Mouse (Mus musculus) CH12.LX (cell line): ENCODE data around the gene Gm826. TPM values are rescaled to one million over a fixed set of nuclear protein-coding genes. Genes with fewer than 3 reads are reported as not detected.

ENCODE experiments used
- DNase-seq: peaks from one replicate; pipeline ENCODE4 v3.0.0-alpha.2; 2013; ENCODE audit errors: extremely low read depth
- H3K27ac ChIP-seq: 2 replicates; pipeline ENCODE4 v1.5.1; 2012; ENCODE audit warnings: low read depth, mild to moderate bottlenecking, control low read depth, moderate library complexity; ENCODE audit not compliant: insufficient read depth
- H3K27me3 ChIP-seq: replicated peaks from 2 replicates; pipeline ENCODE3; 2012; ENCODE audit warnings: inconsistent platforms
- H3K36me3 ChIP-seq, 2 experiments: replicated peaks in 1 of 2; 2 replicates each; pipeline versions ENCODE3 to v1.6.1; 2012; ENCODE audit warnings: inconsistent platforms in 1 of 2, low read length in 1 of 2, mild to moderate bottlenecking in 1 of 2, mixed read lengths in 1 of 2, moderate library complexity in 1 of 2; ENCODE audit not compliant: control insufficient read depth in 1 of 2, insufficient read depth in 1 of 2
- H3K4me1 ChIP-seq, 2 experiments: 2 replicates each; pipeline ENCODE4 v1.6.1; 2012; ENCODE audit warnings: inconsistent platforms in 1 of 2, moderate library complexity in 1 of 2; ENCODE audit not compliant: insufficient read depth in 2 of 2, control insufficient read depth in 1 of 2
- H3K4me2 ChIP-seq: 2 replicates; pipeline ENCODE4 v1.6.1; 2012; ENCODE audit warnings: low read depth, mild to moderate bottlenecking, control low read depth; ENCODE audit not compliant: poor library complexity, insufficient read depth, severe bottlenecking
- H3K4me3 ChIP-seq, 3 experiments: fragments of 150-350 bp in 1 of 3; sonication (generic) in 1 of 3; replicated peaks in 1 of 3; 2 replicates each; pipeline versions ENCODE3 to v1.5.1; 2011 to 2012; ENCODE audit warnings: low read depth in 2 of 3, low read length in 2 of 3, mild to moderate bottlenecking in 2 of 3, moderate library complexity in 2 of 3, control low read depth in 1 of 3, improper control_type of control experiment in 1 of 3, inconsistent platforms in 1 of 3, mixed read lengths in 1 of 3; ENCODE audit not compliant: poor library complexity in 1 of 3
- H3K79me2 ChIP-seq: replicated peaks from 2 replicates; pipeline ENCODE4 v1.6.1; 2012; ENCODE audit warnings: mild to moderate bottlenecking, moderate library complexity; ENCODE audit not compliant: control insufficient read depth, poor library complexity, insufficient read depth, severe bottlenecking; ENCODE audit errors: extremely low read depth
- H3K9ac ChIP-seq: 2 replicates; pipeline ENCODE4 v1.6.1; 2012; ENCODE audit warnings: low read depth, mild to moderate bottlenecking, control low read depth, moderate library complexity; ENCODE audit not compliant: insufficient read depth
- H3K9me3 ChIP-seq: replicated peaks from 2 replicates; pipeline ENCODE3; 2012; ENCODE audit warnings: low read length, inconsistent platforms, mixed read lengths
- BHLHE40 ChIP-seq: IDR thresholded peaks from 2 replicates; pipeline ENCODE4 v1.6.1; 2011; ENCODE audit warnings: mild to moderate bottlenecking, low read depth, low read length, improper control_type of control experiment
- CTCF ChIP-seq, 2 experiments: IDR thresholded peaks in 1 of 2; conservative IDR thresholded peaks in 1 of 2; 2 replicates each; pipeline ENCODE4 v1.5.1; 2011 to 2012; ENCODE audit warnings: low read depth in 2 of 2, low read length in 2 of 2, improper control_type of control experiment in 1 of 2, inconsistent platforms in 1 of 2, mild to moderate bottlenecking in 1 of 2, moderate library complexity in 1 of 2
- ELF1 ChIP-seq: IDR thresholded peaks from 2 replicates; pipeline ENCODE4 v1.6.1; 2014; ENCODE audit warnings: low read depth, mild to moderate bottlenecking, inconsistent platforms, low read length, improper control_type of control experiment
- HCFC1 ChIP-seq: IDR thresholded peaks from 2 replicates; pipeline ENCODE4 v1.6.1; 2012; ENCODE audit warnings: low read depth, mild to moderate bottlenecking, inconsistent platforms, low read length, improper control_type of control experiment
- IRF4 ChIP-seq: IDR thresholded peaks from 2 replicates; pipeline ENCODE4 v1.6.1; 2014; ENCODE audit warnings: low read depth, mild to moderate bottlenecking, inconsistent platforms, low read length, improper control_type of control experiment
- JUN ChIP-seq: IDR thresholded peaks from 2 replicates; pipeline ENCODE4 v1.6.1; 2011; ENCODE audit warnings: low read depth, mild to moderate bottlenecking, low read length, improper control_type of control experiment, moderate library complexity; ENCODE audit not compliant: insufficient read depth
- JUND ChIP-seq: conservative IDR thresholded peaks from 2 replicates; pipeline ENCODE4 v1.6.1; 2011; ENCODE audit warnings: low read depth, low read length, improper control_type of control experiment
- MAX ChIP-seq: IDR thresholded peaks from 2 replicates; pipeline ENCODE4 v1.6.1; 2011; ENCODE audit warnings: low read length, improper control_type of control experiment
- MEF2A ChIP-seq: IDR thresholded peaks from 2 replicates; pipeline ENCODE4 v1.6.1; 2014; ENCODE audit warnings: low read depth, mild to moderate bottlenecking, inconsistent platforms, low read length, improper control_type of control experiment, borderline replicate concordance
- MXI1 ChIP-seq: IDR thresholded peaks from 2 replicates; pipeline ENCODE4 v1.6.1; 2011; ENCODE audit warnings: mild to moderate bottlenecking, low read depth, low read length, improper control_type of control experiment
- NELFE ChIP-seq: IDR thresholded peaks from 2 replicates; pipeline ENCODE4 v1.6.1; 2011; ENCODE audit warnings: low read depth, low read length, improper control_type of control experiment
- NRF1 ChIP-seq: IDR thresholded peaks from 2 replicates; pipeline ENCODE4 v1.6.1; 2014; ENCODE audit warnings: low read depth, mild to moderate bottlenecking, inconsistent platforms, low read length, improper control_type of control experiment, moderate library complexity
- POLR2A ChIP-seq: IDR thresholded peaks from 2 replicates; pipeline ENCODE4 v1.6.1; 2011; ENCODE audit warnings: low read depth, mild to moderate bottlenecking, improper control_type of control experiment, low read length
- POLR2AphosphoS2 ChIP-seq: IDR thresholded peaks from 2 replicates; pipeline ENCODE4 v1.6.1; 2011; ENCODE audit warnings: low read depth, low read length, improper control_type of control experiment
- RAD21 ChIP-seq: IDR thresholded peaks from 2 replicates; pipeline ENCODE4 v1.6.1; 2011; ENCODE audit warnings: low read depth, mild to moderate bottlenecking, low read length, improper control_type of control experiment, moderate library complexity
- RCOR1 ChIP-seq: conservative IDR thresholded peaks from 2 replicates; pipeline ENCODE4 v1.6.1; 2012; ENCODE audit warnings: low read depth, mild to moderate bottlenecking, inconsistent platforms, low read length, improper control_type of control experiment
- SMC3 ChIP-seq: IDR thresholded peaks from 2 replicates; pipeline ENCODE4 v1.6.1; 2011; ENCODE audit warnings: low read depth, low read length, improper control_type of control experiment
- TBP ChIP-seq: conservative IDR thresholded peaks from 2 replicates; pipeline ENCODE4 v1.6.1; 2011; ENCODE audit warnings: low read depth, low read length, improper control_type of control experiment
- TCF12 ChIP-seq: IDR thresholded peaks from 2 replicates; pipeline ENCODE4 v1.6.1; 2014; ENCODE audit warnings: low read depth, mild to moderate bottlenecking, inconsistent platforms, low read length, improper control_type of control experiment
- USF1 ChIP-seq: IDR thresholded peaks from 2 replicates; pipeline ENCODE4 v1.6.1; 2014; ENCODE audit warnings: low read depth, mild to moderate bottlenecking, inconsistent platforms, low read length, improper control_type of control experiment
- ZKSCAN1 ChIP-seq: IDR thresholded peaks from 2 replicates; pipeline ENCODE4 v1.6.1; 2012; ENCODE audit warnings: low read depth, inconsistent platforms, low read length, improper control_type of control experiment, borderline replicate concordance
- ZMIZ1 ChIP-seq: IDR thresholded peaks from 2 replicates; pipeline ENCODE4 v1.6.1; 2012; ENCODE audit warnings: low read depth, mild to moderate bottlenecking, inconsistent platforms, low read length, improper control_type of control experiment
- ZNF384 ChIP-seq: IDR thresholded peaks from 2 replicates; pipeline ENCODE4 v1.6.1; 2012; ENCODE audit warnings: low read depth, low read length, improper control_type of control experiment, inconsistent platforms
- dilution Hi-C: fragments of 300-500 bp; cut with MboI; formaldehyde crosslinking; loops from 2 replicates; pipeline ENCODE4 v1.14.3; 2020; ENCODE audit warnings: low sequenced_read_pairs; ENCODE audit not compliant: extremely low pct_unique_long_range_greater_than_20kb, extremely low pct_ligation_motif_present
- in situ Hi-C: fragments of 300-500 bp; cut with MboI; formaldehyde crosslinking; loops from 3 replicates; pipeline ENCODE4 v1.14.3; 2019; ENCODE audit warnings: low sequenced_read_pairs, low pct_ligation_motif_present, low pct_unique_long_range_greater_than_20kb, mixed read lengths
- polyA plus RNA-seq: library from polyadenylated mRNA; unstranded; fragments of >175 nt; gene quantifications from 2 replicates; pipeline ENCODE4 v1.2.1, GENCODE M21; 2012; ENCODE audit warnings: low read depth; ENCODE audit not compliant: insufficient read length
- total RNA-seq, 2 experiments: library from RNA; depleted of rRNA; stranded (reverse); fragments of 300-350 nt in 1 of 2; fragments of >200 nt in 1 of 2; gene quantifications; 2 replicates each; pipeline ENCODE4 v1.2.3; 2012 to 2014

Gm826 gene
- total and polyA plus RNA-seq, 3 experiments = 0.32 TPM; not detected in 2

GRCm38 (mm10) chr2:160327167-160327566, 6.8 kb downstream of the Gm826 start:
- Histone ChIP-seq H3K9ac (no peak overlapping the region), H3K27me3 (no peaks in the 10 kb centered on the region)

DNA sequence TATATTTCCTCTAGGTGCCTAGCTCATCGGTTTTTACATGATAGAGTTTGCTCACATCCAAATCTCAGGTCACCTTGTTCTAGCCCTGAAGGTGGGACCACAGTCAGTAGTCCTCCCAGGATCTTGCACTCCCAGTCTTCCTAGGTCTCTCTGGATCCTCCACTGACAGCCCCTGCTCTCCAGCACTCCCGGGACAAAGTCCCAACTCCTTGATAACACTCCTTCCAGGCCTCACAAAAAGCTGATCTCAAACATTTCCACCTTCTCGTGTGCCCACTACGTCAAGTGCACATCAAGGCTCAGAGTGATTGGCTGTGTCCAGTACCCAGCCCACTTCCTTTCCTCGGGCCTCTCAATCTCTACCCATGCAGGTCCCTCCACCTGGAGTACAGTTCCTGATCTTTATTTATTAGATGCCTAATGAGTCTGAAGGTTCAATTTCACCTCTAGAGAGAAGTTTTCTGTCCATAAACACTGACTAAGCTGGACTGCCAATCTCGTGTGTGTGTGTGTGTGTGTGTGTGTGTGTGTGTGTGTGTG, 8.8 kb downstream of the Gm826 start:
- Histone ChIP-seq H3K4me3 (no peak overlapping the region), H3K27ac (no peak overlapping the region), H3K4me1 (peaks cover 8 to 32% of the 10 kb centered on the region in 2 experiments; a peak in 3 of 4 replicates), H3K36me3 (no peaks in the 10 kb centered on the region), H3K27me3 (no peaks in the 10 kb centered on the region), H3K79me2 (no peaks in the 10 kb centered on the region), H3K4me2 (no peak overlapping the region), H3K9ac (no peak overlapping the region), H3K9me3 (no peaks in the 10 kb centered on the region)
- dilution Hi-C loops = no loop called here
- in situ Hi-C loops = no loop called here
- TF ChIP-seq TBP (no peak), CTCF (conservative IDR thresholded peaks at IDR 0.05 in 1 of 2, IDR thresholded peaks at IDR 0.05 in 1 of 2; ENCODE audit: low read depth in 2 of 2, low read length in 2 of 2) (no peak), JUN (no peak), ELF1 (no peak), ZKSCAN1 (no peak), RAD21 (no peak), USF1 (no peak), POLR2AphosphoS2 (no peak), BHLHE40 (no peak), RCOR1 (no peak), MEF2A (no peak), MXI1 (no peak), MAX (no peak), NRF1 (no peak), SMC3 (no peak), POLR2A (no peak), JUND (no peak)
- no peak for DNase-seq

More at GRCm38 (mm10) chr2:160327167-160327566, 6.8 kb downstream of the Gm826 start:
- H3K79me2 ChIP-seq = no peaks in the 10 kb centered on the region
- no peak overlapping the region for H3K4me3 ChIP-seq
- no peaks in the 10 kb centered on the region for H3K36me3 ChIP-seq
- in situ Hi-C loops = no loop called here
- no peaks in the 10 kb centered on the region for H3K9me3 ChIP-seq
- peaks cover 8 to 28% of the 10 kb centered on the region in 2 experiments; a peak in 3 of 4 replicates for H3K4me1 ChIP-seq
- no peak overlapping the region for H3K27ac ChIP-seq
- TF ChIP-seq ZNF384 (no peak), JUN (no peak), HCFC1 (no peak), ELF1 (no peak), CTCF (conservative IDR thresholded peaks at IDR 0.05 in 1 of 2, IDR thresholded peaks at IDR 0.05 in 1 of 2; ENCODE audit: low read depth in 2 of 2, low read length in 2 of 2) (no peak), ZKSCAN1 (no peak), NELFE (no peak), IRF4 (no peak), MAX (no peak), ZMIZ1 (no peak), TCF12 (no peak), BHLHE40 (no peak)
- DNase-seq = no peak
- H3K4me2 ChIP-seq = no peak overlapping the region
- dilution Hi-C loops = no loop called here
